Mouse (Mus musculus) liver, embryonic 15.5 days (tissue): ENCODE data around the gene Tmem178b. TPM values are rescaled to one million over a fixed set of nuclear protein-coding genes. Genes with fewer than 3 reads are reported as not detected.

Source experiments
- ATAC-seq: fragments of 200-750 bp; cut with Nextera tagmentation; 2 replicates; pipeline ENCODE4 v1.8.0; 2017; ENCODE audit warnings: moderate number of reproducible peaks, mild to moderate bottlenecking, moderate library complexity; ENCODE audit not compliant: insufficient read depth
- H3K27ac ChIP-seq: fragments of 300-500 bp; sonication (generic); replicated peaks from 2 replicates; pipeline ENCODE4 v1.5.1; 2015; ENCODE audit warnings: mild to moderate bottlenecking, inconsistent platforms
- H3K27me3 ChIP-seq: fragments of 300-500 bp; sonication (generic); 2 replicates; pipeline ENCODE4 v1.6.1; 2015; ENCODE audit warnings: mild to moderate bottlenecking, inconsistent platforms
- H3K36me3 ChIP-seq: fragments of 300-500 bp; sonication (generic); replicated peaks from 2 replicates; pipeline ENCODE4 v1.6.1; 2015; ENCODE audit warnings: moderate library complexity, mild to moderate bottlenecking, inconsistent platforms
- H3K4me1 ChIP-seq: fragments of 300-500 bp; sonication (generic); replicated peaks from 2 replicates; pipeline ENCODE4 v1.6.1; 2015; ENCODE audit warnings: inconsistent platforms
- H3K4me2 ChIP-seq: fragments of 300-500 bp; sonication (generic); 2 replicates; pipeline ENCODE4 v1.6.1; 2015; ENCODE audit warnings: moderate library complexity, mild to moderate bottlenecking, inconsistent platforms
- H3K4me3 ChIP-seq: fragments of 300-500 bp; sonication (generic); replicated peaks from 2 replicates; pipeline ENCODE4 v1.5.1; 2015; ENCODE audit warnings: mild to moderate bottlenecking, inconsistent platforms
- H3K9ac ChIP-seq: fragments of 300-500 bp; sonication (generic); 2 replicates; pipeline ENCODE4 v1.6.1; 2015; ENCODE audit warnings: moderate library complexity, mild to moderate bottlenecking, inconsistent platforms
- H3K9me3 ChIP-seq: fragments of 300-500 bp; sonication (generic); replicated peaks from 2 replicates; pipeline ENCODE4 v1.6.1; 2016; ENCODE audit warnings: inconsistent platforms
- WGBS: fragments of 180-500 bp; shearing (Covaris S2); methylation state at CpG from one replicate; pipeline ENCODE4 v1.1.7; 2015; ENCODE audit warnings: mixed read lengths; ENCODE audit not compliant: insufficient replicate concordance; 5-methylcytosine and 5-hydroxymethylcytosine counted together
- polyA plus RNA-seq: library from polyadenylated mRNA; unstranded; fragments of >200 nt; fragmentation: Nextera tagmentation; extraction: Ambion mirVana; gene quantifications from 2 replicates; pipeline ENCODE4 v1.2.1, GENCODE M21; 2015

Tmem178b gene
- polyA plus RNA-seq, 1 experiment from 2014 or later, result not detected

GRCm38 (mm10) chr6:40128716-40129115 is 255.6 kb downstream of the Tmem178b start:
- Histone ChIP-seq H3K9ac (no peak overlapping the region), H3K27me3 (no peaks in the 10 kb centered on the region), H3K9me3 (no peaks in the 10 kb centered on the region), H3K4me1 (no peaks in the 10 kb centered on the region), H3K36me3 (no peaks in the 10 kb centered on the region), H3K27ac (no peak overlapping the region), H3K4me3 (no peak overlapping the region), H3K4me2 (no peak overlapping the region)
- ATAC-seq, result no peak
- WGBS, result 56% methylated on average over 6 of the region's 6 CpGs

GRCm38 (mm10) chr6:40131936-40132335 is 258.9 kb downstream of the Tmem178b start:
- H3K9ac ChIP-seq, result no peak overlapping the region
- no peak overlapping the region for H3K4me3 ChIP-seq
- H3K4me2 ChIP-seq, result no peak overlapping the region
- 68% methylated on average over 1 of the region's 1 CpGs for WGBS
- no peaks in the 10 kb centered on the region for H3K36me3 ChIP-seq
- H3K27ac ChIP-seq, result no peak overlapping the region
- no peaks in the 10 kb centered on the region for H3K27me3 ChIP-seq
- H3K4me1 ChIP-seq, result no peaks in the 10 kb centered on the region
- no peak for ATAC-seq
- H3K9me3 ChIP-seq, result no peaks in the 10 kb centered on the region

GRCm38 (mm10) chr6:40133436-40133835 is 260.4 kb downstream of the Tmem178b start:
- 57% methylated on average over 6 of the region's 6 CpGs for WGBS
- ATAC-seq, result no peak
- Histone ChIP-seq H3K27ac (no peak overlapping the region), H3K9me3 (no peaks in the 10 kb centered on the region), H3K4me2 (no peak overlapping the region), H3K4me3 (no peak overlapping the region), H3K27me3 (no peaks in the 10 kb centered on the region), H3K9ac (no peak overlapping the region), H3K4me1 (no peaks in the 10 kb centered on the region), H3K36me3 (no peaks in the 10 kb centered on the region)

- no peak overlapping the region for H3K4me2 ChIP-seq
- no peaks in the 10 kb centered on the region for H3K9me3 ChIP-seq
- no peak overlapping the region for H3K27ac ChIP-seq
- H3K9ac ChIP-seq, result no peak overlapping the region
- H3K27me3 ChIP-seq, result no peaks in the 10 kb centered on the region
- H3K4me1 ChIP-seq, result no peaks in the 10 kb centered on the region
- ATAC-seq, result no peak
- H3K4me3 ChIP-seq, result no peak overlapping the region
- H3K36me3 ChIP-seq, result no peaks in the 10 kb centered on the region
- 46% methylated on average over 6 of the region's 6 CpGs for WGBS
Observed at GRCm38 (mm10) chr6:40135716-40136115, 262.6 kb downstream of the Tmem178b start.

- 66% methylated on average over 6 of the region's 6 CpGs for whole genome bisulfite sequencing
- H3K4me1 ChIP-seq, result no peaks in the 10 kb centered on the region
Observed at GRCm38 (mm10) chr6:40137346-40137745, 264.3 kb downstream of the Tmem178b start.

GRCm38 (mm10) chr6:40137831-40138520 is 264.9 kb downstream of the Tmem178b start:
- Histone ChIP-seq H3K4me1 (no peaks in the 10 kb centered on the region), H3K4me3 (no peak overlapping the region), H3K36me3 (no peaks in the 10 kb centered on the region), H3K9ac (no peak overlapping the region), H3K27ac (no peak overlapping the region), H3K4me2 (no peak overlapping the region), H3K27me3 (no peaks in the 10 kb centered on the region), H3K9me3 (no peaks in the 10 kb centered on the region)
- no peak for ATAC-seq
- WGBS, result 59% methylated on average over 7 of the region's 7 CpGs

More at GRCm38 (mm10) chr6:40137346-40137745, 264.3 kb downstream of the Tmem178b start:
- Histone ChIP-seq H3K27ac (no peak overlapping the region), H3K27me3 (no peaks in the 10 kb centered on the region), H3K9me3 (no peaks in the 10 kb centered on the region), H3K4me3 (no peak overlapping the region), H3K9ac (no peak overlapping the region), H3K4me2 (no peak overlapping the region), H3K36me3 (no peaks in the 10 kb centered on the region)
- ATAC-seq, result no peak

- ATAC-seq, result no peak
- Histone ChIP-seq H3K27me3 (no peaks in the 10 kb centered on the region), H3K9me3 (no peaks in the 10 kb centered on the region), H3K36me3 (no peaks in the 10 kb centered on the region), H3K27ac (no peak overlapping the region), H3K4me1 (no peaks in the 10 kb centered on the region), H3K4me2 (no peak overlapping the region), H3K4me3 (no peak overlapping the region), H3K9ac (no peak overlapping the region)
- WGBS, result 14% methylated on average over 5 of the region's 5 CpGs
Observed at GRCm38 (mm10) chr6:40142582-40142981, 269.5 kb downstream of the Tmem178b start.

GRCm38 (mm10) chr6:40144371-40144770 is 271.3 kb downstream of the Tmem178b start:
- H3K36me3 ChIP-seq, result no peaks in the 10 kb centered on the region
- no peaks in the 10 kb centered on the region for H3K4me1 ChIP-seq
- H3K9ac ChIP-seq, result no peak overlapping the region
- H3K9me3 ChIP-seq, result no peaks in the 10 kb centered on the region
- no peak overlapping the region for H3K27ac ChIP-seq
- no peak overlapping the region for H3K4me2 ChIP-seq
- no peak overlapping the region for H3K4me3 ChIP-seq
- WGBS, result 57% methylated on average over 9 of the region's 9 CpGs
- H3K27me3 ChIP-seq, result no peaks in the 10 kb centered on the region
- no peak for ATAC-seq

- Histone ChIP-seq H3K4me2 (no peak overlapping the region), H3K4me3 (no peak overlapping the region), H3K36me3 (no peaks in the 10 kb centered on the region), H3K4me1 (no peaks in the 10 kb centered on the region), H3K9ac (no peak overlapping the region), H3K27ac (no peak overlapping the region), H3K27me3 (no peaks in the 10 kb centered on the region), H3K9me3 (no peaks in the 10 kb centered on the region)
- WGBS, result 58% methylated on average over 3 of the region's 3 CpGs
- no peak for ATAC-seq
Observed at GRCm38 (mm10) chr6:40145601-40146000, 272.5 kb downstream of the Tmem178b start.

- no peak for ATAC-seq
- no peaks in the 10 kb centered on the region for H3K4me1 ChIP-seq
- WGBS, result 78% methylated on average over 8 of the region's 8 CpGs
- no peak overlapping the region for H3K4me3 ChIP-seq
- no peak overlapping the region for H3K27ac ChIP-seq
- no peak overlapping the region for H3K9ac ChIP-seq
- no peaks in the 10 kb centered on the region for H3K9me3 ChIP-seq
- H3K36me3 ChIP-seq, result no peaks in the 10 kb centered on the region
- no peak overlapping the region for H3K4me2 ChIP-seq
- H3K27me3 ChIP-seq, result no peaks in the 10 kb centered on the region
Observed at GRCm38 (mm10) chr6:40152241-40152640, 279.2 kb downstream of the Tmem178b start.

GRCm38 (mm10) chr6:40161381-40161780 is 288.3 kb downstream of the Tmem178b start:
- Histone ChIP-seq H3K4me2 (no peak overlapping the region), H3K4me1 (no peaks in the 10 kb centered on the region), H3K9ac (no peak overlapping the region), H3K27me3 (no peaks in the 10 kb centered on the region), H3K27ac (no peak overlapping the region), H3K9me3 (no peaks in the 10 kb centered on the region), H3K36me3 (no peaks in the 10 kb centered on the region), H3K4me3 (no peak overlapping the region)
- ATAC-seq, result no peak
- WGBS, result 47% methylated on average over 5 of the region's 5 CpGs

- no peaks in the 10 kb centered on the region for H3K36me3 ChIP-seq
- no peak overlapping the region for H3K4me3 ChIP-seq
- no peaks in the 10 kb centered on the region for H3K4me1 ChIP-seq
- no peak overlapping the region for H3K9ac ChIP-seq
- WGBS, result 57% methylated on average over 6 of the region's 6 CpGs
- no peaks in the 10 kb centered on the region for H3K27me3 ChIP-seq
- H3K4me2 ChIP-seq, result no peak overlapping the region
- H3K9me3 ChIP-seq, result no peaks in the 10 kb centered on the region
- H3K27ac ChIP-seq, result no peak overlapping the region
- ATAC-seq, result no peak
Observed at GRCm38 (mm10) chr6:40173559-40173958, 300.5 kb downstream of the Tmem178b start.
